Mouse (Mus musculus) hindbrain, postnatal 0 days (tissue): ENCODE data around the gene Fbxo21. TPM values are rescaled to one million over a fixed set of nuclear protein-coding genes. Genes with fewer than 3 reads are reported as not detected.

Experiments
- ATAC-seq: fragments of 200-750 bp; cut with Nextera tagmentation; 2 replicates; pipeline ENCODE4 v1.8.0; 2017; ENCODE audit warnings: mild to moderate bottlenecking, moderate TSS enrichment, moderate library complexity
- DNase-seq: peaks from one replicate; pipeline ENCODE4 v3.0.0-alpha.2; 2015; ENCODE audit warnings: low spot score
- H3K27ac ChIP-seq: fragments of 300-500 bp; sonication (generic); 2 replicates; pipeline ENCODE4 v1.5.1; 2014; ENCODE audit warnings: mild to moderate bottlenecking
- H3K27me3 ChIP-seq: fragments of 300-500 bp; sonication (generic); 2 replicates; pipeline ENCODE4 v1.6.1; 2014; ENCODE audit warnings: low read length, mixed read lengths; ENCODE audit not compliant: insufficient read depth
- H3K36me3 ChIP-seq: fragments of 300-500 bp; sonication (generic); 2 replicates; pipeline ENCODE4 v1.6.1; 2014; ENCODE audit warnings: low read length, mixed read lengths; ENCODE audit not compliant: insufficient read depth
- H3K4me1 ChIP-seq: fragments of 300-500 bp; sonication (generic); 2 replicates; pipeline ENCODE4 v1.6.1; 2014; ENCODE audit warnings: antibody characterized with exemption, low read length, mixed read lengths; ENCODE audit not compliant: insufficient read depth
- H3K4me2 ChIP-seq: fragments of 300-500 bp; sonication (generic); 2 replicates; pipeline ENCODE4 v1.6.1; 2014; ENCODE audit warnings: low read depth, mild to moderate bottlenecking, low read length, moderate library complexity, mixed read lengths
- H3K4me3 ChIP-seq: fragments of 300-500 bp; sonication (generic); 2 replicates; pipeline ENCODE4 v1.5.1; 2014; ENCODE audit warnings: low read length
- H3K9ac ChIP-seq: fragments of 300-500 bp; sonication (generic); replicated peaks from 2 replicates; pipeline ENCODE4 v1.6.1; 2014; ENCODE audit warnings: mild to moderate bottlenecking, low read length, moderate library complexity, mixed read lengths
- H3K9me3 ChIP-seq: fragments of 300-500 bp; sonication (generic); 2 replicates; pipeline ENCODE4 v1.6.1; 2016; ENCODE audit warnings: low read length, mixed read lengths
- CTCF ChIP-seq: IDR thresholded peaks from 2 replicates; pipeline ENCODE4 v1.5.1; 2016; ENCODE audit warnings: antibody characterized with exemption, control low read depth, low read depth
- WGBS: fragments of 180-500 bp; shearing (Covaris S2); extraction: QIAGEN DNeasy Blood & Tissue Kit; methylation state at CpG from one replicate; pipeline ENCODE4 v1.1.7; 2014; 5-methylcytosine and 5-hydroxymethylcytosine counted together
- polyA plus RNA-seq: library from polyadenylated mRNA; unstranded; fragments of >200 nt; fragmentation: Nextera tagmentation; extraction: Ambion mirVana; gene quantifications from 2 replicates; pipeline ENCODE4 v1.2.1, GENCODE M21; 2015
- total RNA-seq: library from RNA; depleted of rRNA; stranded (reverse); fragments of >200 nt; gene quantifications from 2 replicates; pipeline ENCODE4 v1.2.3, GENCODE M21; 2014

The Fbxo21 gene
- total and polyA plus RNA-seq, 2 experiments from 2014 or later: 134 to 198 TPM

DNA sequence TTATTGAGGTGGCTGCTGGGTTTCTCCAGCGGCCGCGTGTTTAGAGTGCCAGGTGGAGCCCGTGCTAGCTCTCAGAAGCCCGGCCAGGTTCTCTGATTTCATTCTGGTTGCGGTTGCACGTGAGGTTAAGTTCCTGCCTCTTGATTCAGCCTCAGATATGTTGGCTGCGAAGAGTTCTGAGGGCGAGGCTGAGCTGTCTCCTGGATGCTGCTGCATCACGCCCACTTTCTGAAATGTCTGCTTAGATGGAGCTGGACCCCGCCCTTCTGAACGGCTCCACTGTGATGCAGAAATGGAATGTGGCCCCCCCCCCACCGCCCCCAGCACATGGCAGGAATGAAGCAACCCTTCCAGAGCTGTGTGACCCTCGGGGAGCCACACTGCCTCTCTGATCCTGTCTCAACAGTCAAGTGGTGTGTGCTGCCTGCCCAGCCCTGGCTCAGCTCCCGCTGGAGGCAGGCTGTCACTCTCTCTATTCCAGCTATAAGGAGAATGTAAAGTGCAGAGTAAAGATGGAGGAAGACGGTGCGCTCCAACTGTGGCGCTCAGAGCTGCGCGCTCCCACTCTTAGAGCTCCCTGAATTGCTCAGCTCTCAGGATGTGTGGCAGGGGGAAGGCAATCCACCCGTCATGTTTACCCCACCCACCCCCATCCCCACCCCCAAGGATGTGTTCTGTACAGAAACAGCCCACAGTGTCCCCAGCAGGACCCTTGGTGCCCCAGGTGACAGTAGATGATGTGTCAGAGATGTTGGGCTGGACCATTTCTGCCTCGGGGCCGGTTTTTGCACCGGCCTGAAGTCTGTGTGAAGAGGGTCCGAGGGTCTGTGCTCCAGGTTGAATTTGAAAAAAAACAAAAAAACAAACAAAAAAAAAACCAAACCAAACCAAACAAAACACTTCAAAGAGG, 60.6 kb downstream of the Fbxo21 start:
- H3K36me3 ChIP-seq: no peaks in the 10 kb centered on the region
- peaks cover 2% of the 10 kb centered on the region; the same call in 1 of the 2 replicates for H3K9me3 ChIP-seq
- H3K4me2 ChIP-seq: no peak overlapping the region
- TF ChIP-seq CTCF: no peak
- no peak overlapping the region; the same call in 1 of the 2 replicates for H3K27ac ChIP-seq
- WGBS: 41% methylated on average over 25 of the region's 25 CpGs
- H3K27me3 ChIP-seq: no peaks in the 10 kb centered on the region
- H3K9ac ChIP-seq: no peak overlapping the region
- peaks cover 16% of the 10 kb centered on the region; the same call in 1 of the 2 replicates for H3K4me1 ChIP-seq
- no peak overlapping the region for H3K4me3 ChIP-seq
- ATAC-seq: no peak; the same call in 1 of the 2 replicates
- no peak for DNase-seq

DNA sequence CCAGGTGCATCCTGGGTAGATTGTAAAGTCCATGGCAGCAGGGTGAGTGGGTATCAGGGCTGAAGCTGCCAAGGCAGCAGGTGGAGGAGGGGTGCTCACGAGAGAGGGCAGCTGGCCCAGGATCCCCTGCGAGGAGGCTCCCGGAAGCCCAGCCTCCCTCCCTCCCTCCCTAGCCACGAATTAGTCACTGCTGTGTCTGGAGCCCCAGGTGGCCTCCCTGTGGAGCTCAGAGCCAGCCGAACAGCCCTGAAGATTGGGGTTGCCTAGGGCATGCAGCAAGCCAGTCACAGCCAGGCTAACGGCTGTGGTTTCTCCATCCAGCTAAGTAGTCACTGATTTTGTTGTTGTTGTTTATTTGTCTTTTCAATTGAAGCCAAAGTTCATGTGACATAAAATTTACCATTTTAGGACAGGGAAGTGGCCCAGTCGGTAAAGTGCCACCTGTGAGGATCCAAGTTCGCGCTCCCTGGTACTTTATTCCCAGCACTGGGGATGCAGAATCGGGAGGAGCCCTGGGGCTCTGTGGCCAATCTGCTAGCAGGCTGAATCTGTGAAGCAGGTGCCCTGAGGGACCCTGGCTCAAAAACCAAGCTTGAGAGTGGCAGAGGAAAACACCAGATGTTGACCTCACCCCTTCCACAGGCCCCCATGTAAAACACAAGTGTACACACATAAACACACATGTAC, 61.4 kb downstream of the Fbxo21 start:
- Histone ChIP-seq H3K4me2 (no peak overlapping the region), H3K27ac (no peak overlapping the region)

DNA sequence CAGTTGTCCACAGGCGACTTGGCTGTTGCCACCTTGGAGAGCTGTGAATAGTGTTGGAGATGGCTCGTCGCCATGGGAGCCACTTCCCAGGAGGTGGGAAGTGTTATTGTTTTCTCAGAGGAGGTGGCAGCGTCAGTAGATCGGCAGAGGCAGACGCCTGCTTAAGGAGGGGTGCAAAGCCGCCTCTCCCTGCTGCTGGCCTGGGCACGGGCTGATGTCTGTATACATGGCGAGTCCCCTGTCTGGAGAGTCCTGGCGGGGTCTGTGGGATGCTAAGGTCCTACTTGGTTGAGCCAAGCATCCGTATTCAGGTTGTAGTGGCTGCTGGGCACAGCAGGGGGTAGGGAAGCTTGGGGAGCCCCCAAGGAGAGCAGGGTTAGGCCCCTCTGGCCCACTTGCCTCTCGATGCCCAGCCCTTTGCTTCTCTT, 62.7 kb downstream of the Fbxo21 start:
- peaks cover 16% of the 10 kb centered on the region; the same call in 1 of the 2 replicates for H3K4me1 ChIP-seq
- ATAC-seq (no peak), DNase-seq (peak; percentile 48)
- H3K9me3 ChIP-seq: peaks cover 2% of the 10 kb centered on the region; the same call in 1 of the 2 replicates
- no peaks in the 10 kb centered on the region for H3K27me3 ChIP-seq
- no peak overlapping the region for H3K9ac ChIP-seq
- no peak for TF ChIP-seq CTCF
- no peak overlapping the region for H3K27ac ChIP-seq
- H3K36me3 ChIP-seq: no peaks in the 10 kb centered on the region
- 20% methylated on average over 12 of the region's 12 CpGs for WGBS
- no peak overlapping the region for H3K4me2 ChIP-seq
- no peak overlapping the region for H3K4me3 ChIP-seq

More for the DNA sequence above, 61.4 kb downstream of the Fbxo21 start:
- Histone ChIP-seq H3K36me3 (no peaks in the 10 kb centered on the region), H3K4me1 (peaks cover 16% of the 10 kb centered on the region; the same call in 1 of the 2 replicates), H3K9ac (no peak overlapping the region), H3K9me3 (peaks cover 2% of the 10 kb centered on the region; the same call in 1 of the 2 replicates), H3K4me3 (no peak overlapping the region), H3K27me3 (no peaks in the 10 kb centered on the region)
- TF ChIP-seq CTCF: no peak
- WGBS: 11% methylated on average over 10 of the region's 10 CpGs
- DNase-seq (peak; percentile 63), ATAC-seq (peak; percentile 64)

- 58% methylated on average over 6 of the region's 6 CpGs for WGBS
- no peak overlapping the region for H3K9ac ChIP-seq
- no peak overlapping the region for H3K4me3 ChIP-seq
- H3K36me3 ChIP-seq: no peaks in the 10 kb centered on the region
- peak; percentile 77 for DNase-seq
- H3K4me1 ChIP-seq: peaks cover 13% of the 10 kb centered on the region; the same call in 1 of the 2 replicates
- H3K27me3 ChIP-seq: no peaks in the 10 kb centered on the region
- no peak for ATAC-seq
- TF ChIP-seq CTCF: no peak
- H3K4me2 ChIP-seq: no peak overlapping the region
- H3K9me3 ChIP-seq: peaks cover 2% of the 10 kb centered on the region; the same call in 1 of the 2 replicates
- H3K27ac ChIP-seq: no peak overlapping the region
Measured at GRCm38 (mm10) chr5:118042599-118042998, 66.1 kb downstream of the Fbxo21 start.

DNA sequence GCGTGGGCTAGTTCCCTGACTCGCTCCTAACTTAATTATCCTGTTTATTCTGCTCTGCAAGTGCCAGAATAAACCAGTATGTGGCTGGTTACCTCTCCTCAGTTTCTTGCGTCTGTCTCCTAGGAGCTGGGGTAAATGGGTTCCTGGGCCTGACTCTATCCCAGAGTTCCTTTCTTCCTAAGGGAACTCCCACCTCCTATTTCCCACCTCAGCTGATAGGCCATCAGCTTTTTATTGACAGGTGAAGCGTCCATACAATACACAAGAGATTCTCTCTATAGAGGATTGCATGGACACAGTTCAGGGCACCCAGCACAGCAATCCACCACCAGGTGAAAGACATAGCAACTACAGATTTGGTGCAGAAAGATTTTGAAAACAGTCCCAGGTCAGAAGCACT, 67.2 kb downstream of the Fbxo21 start:
- no peak for ATAC-seq
- DNase-seq: no peak
- Histone ChIP-seq H3K27ac (no peak overlapping the region), H3K9me3 (peaks cover 2% of the 10 kb centered on the region; the same call in 1 of the 2 replicates), H3K4me3 (no peak overlapping the region), H3K4me1 (peaks cover 7% of the 10 kb centered on the region; the same call in 1 of the 2 replicates), H3K36me3 (no peaks in the 10 kb centered on the region), H3K4me2 (no peak overlapping the region), H3K9ac (no peak overlapping the region), H3K27me3 (no peaks in the 10 kb centered on the region)
- no peak for TF ChIP-seq CTCF
- 85% methylated on average over 4 of the region's 4 CpGs for WGBS

GRCm38 (mm10) chr5:118044907-118045306, 68.4 kb downstream of the Fbxo21 start:
- no peak for TF ChIP-seq CTCF
- Histone ChIP-seq H3K9ac (no peak overlapping the region), H3K27ac (no peak overlapping the region), H3K4me2 (no peak overlapping the region), H3K27me3 (no peaks in the 10 kb centered on the region), H3K9me3 (peaks cover 2% of the 10 kb centered on the region; the same call in 1 of the 2 replicates), H3K4me1 (no peaks in the 10 kb centered on the region), H3K4me3 (no peak overlapping the region), H3K36me3 (no peaks in the 10 kb centered on the region)
- ATAC-seq (no peak), DNase-seq (peak; percentile 48)
- 62% methylated on average over 6 of the region's 6 CpGs for WGBS
